Mouse (Mus musculus): ENCODE results near the gene Gja10. TPM values are rescaled to one million over a fixed set of nuclear protein-coding genes. Genes with fewer than 3 reads are reported as not detected.

Gene Gja10
- polyA plus RNA-seq, 1 experiment from 2014 or later, result not detected

DNA sequence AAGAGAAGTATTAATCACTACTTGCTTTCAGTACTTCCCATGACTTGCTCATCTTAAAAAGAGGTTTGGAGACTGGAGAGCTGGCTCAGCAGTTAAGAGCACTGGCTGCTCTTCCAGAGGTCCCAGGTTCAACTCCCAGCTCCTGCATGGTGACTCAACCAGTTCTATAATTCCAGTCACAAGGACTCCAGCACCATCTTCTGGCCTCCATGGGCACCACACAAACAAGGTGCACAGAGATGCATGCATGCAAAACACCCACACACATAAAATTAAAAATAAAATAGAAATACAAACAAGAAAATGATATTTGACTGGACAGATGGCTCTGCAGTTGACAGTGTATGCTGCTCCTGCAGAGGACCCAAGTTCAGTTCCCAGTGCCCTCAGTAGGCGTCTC, 28.0 kb downstream of the Gja10 start:
- WGBS (ENCODE audit: insufficient replicate concordance), result 50% methylated on average over 1 of the region's 1 CpGs
- H3K27ac ChIP-seq, result no peak overlapping the region
- H3K9ac ChIP-seq, result no peak overlapping the region
- no peaks in the 10 kb centered on the region for H3K36me3 ChIP-seq
- no peak overlapping the region for H3K4me2 ChIP-seq
- H3K4me1 ChIP-seq (replicated peaks), result peaks cover 10% of the 10 kb centered on the region; the same call in 1 of the 2 replicates
- ATAC-seq (ENCODE audit: low read depth) (no peak), DNase-seq (no peak)
- H3K9me3 ChIP-seq (replicated peaks), result no peaks in the 10 kb centered on the region
- H3K27me3 ChIP-seq, result no peaks in the 10 kb centered on the region
- H3K4me3 ChIP-seq (replicated peaks), result no peak overlapping the region

DNA sequence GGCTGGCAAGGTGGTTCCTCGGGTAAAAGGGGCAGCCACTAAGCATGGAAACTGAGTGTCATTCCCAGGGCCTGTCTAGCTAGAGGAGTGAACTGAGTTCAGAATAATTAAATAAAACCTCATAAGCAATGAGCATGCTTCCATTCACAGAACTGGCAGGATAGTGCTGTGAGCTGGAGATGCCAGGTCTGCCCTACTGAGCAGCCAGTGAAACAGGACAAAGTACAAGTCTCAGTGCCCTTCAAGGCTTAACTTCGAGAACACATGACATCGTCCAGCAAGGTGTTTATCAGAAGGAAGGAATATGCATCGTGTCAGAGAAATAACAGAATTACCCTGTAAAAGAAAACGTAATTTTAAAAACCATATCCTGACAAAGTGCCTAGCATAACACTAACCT, 29.0 kb downstream of the Gja10 start:
- H3K4me3 ChIP-seq (replicated peaks), result no peak overlapping the region
- H3K9ac ChIP-seq, result no peak overlapping the region
- H3K27ac ChIP-seq, result no peak overlapping the region
- H3K4me1 ChIP-seq (replicated peaks), result peaks cover 16% of the 10 kb centered on the region
- H3K36me3 ChIP-seq, result no peaks in the 10 kb centered on the region
- DNase-seq (no peak), ATAC-seq (ENCODE audit: low read depth) (no peak)
- 57% methylated on average over 5 of the region's 5 CpGs for WGBS (ENCODE audit: insufficient replicate concordance)
- H3K9me3 ChIP-seq (replicated peaks), result no peaks in the 10 kb centered on the region
- H3K4me2 ChIP-seq, result no peak overlapping the region
- no peaks in the 10 kb centered on the region for H3K27me3 ChIP-seq

DNA sequence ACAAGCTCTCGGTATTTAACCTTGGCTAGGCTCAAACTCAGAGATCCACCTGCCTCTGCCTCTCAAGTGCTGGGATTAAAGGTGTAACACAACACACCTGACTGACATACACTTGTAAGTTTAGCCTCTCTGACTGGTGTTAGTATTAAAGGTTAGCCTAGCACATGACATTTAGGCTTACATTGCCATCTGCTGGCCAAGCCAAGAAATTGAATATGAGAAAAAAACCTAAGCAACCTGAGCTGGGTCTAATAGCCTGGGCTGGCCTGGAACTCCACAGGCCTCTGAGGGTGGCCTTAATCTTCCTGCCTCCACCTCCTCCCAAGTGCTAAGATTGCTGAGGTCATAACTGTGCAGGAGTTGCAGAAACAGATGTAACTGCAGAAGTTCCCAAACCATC, 30.4 kb downstream of the Gja10 start:
- WGBS (ENCODE audit: insufficient replicate concordance), result 31% methylated on average over 1 of the region's 1 CpGs
- no peaks in the 10 kb centered on the region for H3K9me3 ChIP-seq (replicated peaks)
- H3K4me3 ChIP-seq (replicated peaks), result no peak overlapping the region
- no peak for ATAC-seq (ENCODE audit: low read depth)
- H3K9ac ChIP-seq, result no peak overlapping the region
- no peaks in the 10 kb centered on the region for H3K36me3 ChIP-seq
- peaks cover 16% of the 10 kb centered on the region for H3K4me1 ChIP-seq (replicated peaks)
- H3K27me3 ChIP-seq, result no peaks in the 10 kb centered on the region
- no peak overlapping the region for H3K27ac ChIP-seq
- H3K4me2 ChIP-seq, result no peak overlapping the region
- DNase-seq, result no peak

DNA sequence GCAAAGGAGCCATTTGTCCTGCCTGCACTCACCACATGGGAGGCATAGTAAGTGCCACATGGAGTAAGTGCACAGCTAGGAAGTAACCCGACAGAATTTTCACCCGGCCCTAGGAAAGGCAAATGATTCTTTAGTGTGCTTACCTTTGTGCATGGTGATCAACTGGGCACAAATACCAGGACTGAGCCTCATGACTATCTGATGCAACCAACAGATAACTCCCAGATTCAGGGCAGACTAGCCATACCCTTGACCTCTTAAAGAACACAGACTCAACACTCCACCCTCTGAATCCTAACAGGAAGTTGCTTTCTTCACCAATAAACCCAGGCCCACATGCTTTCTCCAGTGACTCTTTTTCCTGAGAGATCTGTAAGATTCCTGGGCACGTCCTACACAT, 31.1 kb downstream of the Gja10 start:
- H3K9ac ChIP-seq, result no peak overlapping the region
- 32% methylated on average over 3 of the region's 3 CpGs for WGBS (ENCODE audit: insufficient replicate concordance)
- H3K27ac ChIP-seq, result peak overlapping the region; percentile 79

DNA sequence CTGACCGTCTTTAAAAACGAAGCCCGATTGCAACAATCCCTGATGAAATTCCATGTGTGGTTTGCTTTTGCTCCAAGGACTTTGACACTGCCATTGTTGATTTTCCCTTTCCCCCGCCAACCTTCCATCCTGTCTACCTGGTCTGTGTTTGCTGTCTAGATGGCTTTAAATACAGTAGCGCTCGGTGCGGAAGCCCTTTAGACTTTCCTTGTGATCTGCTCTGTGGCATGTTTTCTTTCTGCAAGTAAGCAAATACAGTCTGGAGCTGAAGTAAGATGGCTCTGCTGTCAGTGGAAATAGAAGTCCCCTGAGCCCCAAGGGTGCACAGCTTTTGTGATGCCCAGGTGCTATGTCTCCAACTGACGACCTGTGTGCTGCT, 31.6 kb downstream of the Gja10 start:
- Histone ChIP-seq H3K9ac (no peak overlapping the region), H3K9me3 (replicated peaks) (no peaks in the 10 kb centered on the region), H3K4me2 (peak overlapping the region; percentile 37; the same call in 1 of the 2 replicates), H3K27ac (peak overlapping the region; percentile 79), H3K36me3 (no peaks in the 10 kb centered on the region), H3K4me3 (replicated peaks) (no peak overlapping the region), H3K27me3 (no peaks in the 10 kb centered on the region), H3K4me1 (replicated peaks) (peaks cover 16% of the 10 kb centered on the region)
- DNase-seq (no peak), ATAC-seq (ENCODE audit: low read depth) (peak; percentile 59)
- WGBS (ENCODE audit: insufficient replicate concordance), result 62% methylated on average over 8 of the region's 8 CpGs

More for the DNA sequence above, 31.1 kb downstream of the Gja10 start:
- no peaks in the 10 kb centered on the region for H3K27me3 ChIP-seq
- peaks cover 16% of the 10 kb centered on the region for H3K4me1 ChIP-seq (replicated peaks)
- DNase-seq (no peak), ATAC-seq (ENCODE audit: low read depth) (0 out of 2 replicates have a peak, but pooled peaks have one; percentile 24)
- no peak overlapping the region for H3K4me3 ChIP-seq (replicated peaks)
- H3K9me3 ChIP-seq (replicated peaks), result no peaks in the 10 kb centered on the region
- H3K4me2 ChIP-seq, result peak overlapping the region; percentile 37; the same call in 1 of the 2 replicates
- H3K36me3 ChIP-seq, result no peaks in the 10 kb centered on the region

DNA sequence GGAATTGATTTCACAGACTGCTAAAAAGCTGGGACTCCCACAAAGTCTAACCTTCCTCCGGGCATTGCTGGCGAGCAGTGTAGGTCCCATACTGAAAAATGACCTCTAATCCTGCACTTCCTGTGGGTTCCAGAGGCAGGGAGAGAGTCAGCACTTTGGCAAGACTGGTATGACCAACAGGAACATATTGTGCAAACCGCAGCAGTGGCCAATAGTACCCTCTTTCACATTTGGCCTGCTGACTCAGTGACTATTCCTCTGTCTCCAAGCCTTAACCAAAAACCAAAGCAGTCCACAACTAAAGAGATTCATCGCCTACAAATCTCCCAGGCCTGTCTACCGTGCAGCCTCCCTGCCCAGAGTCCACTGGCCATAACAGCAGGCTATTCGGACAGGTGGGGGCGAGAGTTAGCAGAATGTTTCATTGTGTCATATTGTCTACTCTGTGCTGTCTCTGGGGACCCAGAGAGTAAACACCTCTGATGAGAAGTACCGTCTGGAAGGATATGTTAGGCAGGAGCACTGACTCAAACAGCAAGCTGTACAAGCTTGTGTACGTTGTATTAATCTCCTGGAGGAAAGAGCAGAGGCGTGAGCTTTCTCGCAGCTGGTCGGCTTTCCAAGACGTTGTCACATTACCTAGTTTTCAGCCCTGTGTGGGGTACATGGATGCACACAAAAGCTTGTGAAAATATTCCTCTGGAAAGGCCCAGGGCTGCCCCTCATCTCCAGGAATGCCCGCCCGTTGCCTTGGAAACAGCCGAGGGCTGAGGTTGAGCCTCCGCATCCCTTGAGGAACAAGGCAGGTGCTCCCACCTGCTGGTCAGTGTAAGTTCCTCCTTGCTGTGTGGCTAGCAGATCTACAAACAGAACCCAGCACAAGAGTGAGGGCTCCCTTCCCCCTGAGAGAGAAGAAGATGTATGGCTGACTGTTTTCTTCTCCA, 32.3 kb downstream of the Gja10 start:
- peak overlapping the region; percentile 37; the same call in 1 of the 2 replicates for H3K4me2 ChIP-seq
- no peak for DNase-seq
- peak; percentile 45 for ATAC-seq (ENCODE audit: low read depth)
- WGBS (ENCODE audit: insufficient replicate concordance), result 56% methylated on average over 17 of the region's 17 CpGs
- H3K27me3 ChIP-seq, result no peaks in the 10 kb centered on the region
- peak overlapping the region; percentile 79 for H3K27ac ChIP-seq
- no peaks in the 10 kb centered on the region for H3K36me3 ChIP-seq
- H3K4me1 ChIP-seq (replicated peaks), result peaks cover 16% of the 10 kb centered on the region
- no peak overlapping the region for H3K9ac ChIP-seq
- no peak overlapping the region for H3K4me3 ChIP-seq (replicated peaks)
- H3K9me3 ChIP-seq (replicated peaks), result no peaks in the 10 kb centered on the region

DNA sequence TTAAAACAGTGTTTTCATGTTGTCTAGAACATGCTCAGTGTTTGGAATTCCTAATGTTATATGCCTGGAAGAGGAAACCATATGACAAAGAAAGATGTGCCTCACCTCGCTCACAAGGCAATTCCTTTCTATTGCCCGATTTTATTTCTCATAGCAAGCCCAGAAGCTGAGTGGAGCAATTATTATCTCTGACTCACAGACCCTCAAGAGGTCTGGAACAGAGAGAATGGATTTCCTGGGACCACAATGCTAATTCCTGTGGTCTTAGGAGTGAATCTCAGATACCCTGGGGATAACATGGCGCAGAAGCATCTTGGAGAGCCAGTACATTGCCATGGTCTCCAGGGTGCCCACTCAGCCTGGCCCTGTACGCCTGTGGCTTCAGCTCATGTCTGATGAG, 33.5 kb downstream of the Gja10 start:
- no peak overlapping the region for H3K9ac ChIP-seq
- H3K4me3 ChIP-seq (replicated peaks), result no peak overlapping the region
- no peaks in the 10 kb centered on the region for H3K27me3 ChIP-seq
- no peaks in the 10 kb centered on the region for H3K36me3 ChIP-seq
- DNase-seq, result no peak
- 51% methylated on average over 4 of the region's 4 CpGs for WGBS (ENCODE audit: insufficient replicate concordance)
- ATAC-seq (ENCODE audit: low read depth), result no peak
- peaks cover 16% of the 10 kb centered on the region for H3K4me1 ChIP-seq (replicated peaks)
- no peaks in the 10 kb centered on the region for H3K9me3 ChIP-seq (replicated peaks)
- no peak overlapping the region for H3K4me2 ChIP-seq
- peak overlapping the region; percentile 79 for H3K27ac ChIP-seq

DNA sequence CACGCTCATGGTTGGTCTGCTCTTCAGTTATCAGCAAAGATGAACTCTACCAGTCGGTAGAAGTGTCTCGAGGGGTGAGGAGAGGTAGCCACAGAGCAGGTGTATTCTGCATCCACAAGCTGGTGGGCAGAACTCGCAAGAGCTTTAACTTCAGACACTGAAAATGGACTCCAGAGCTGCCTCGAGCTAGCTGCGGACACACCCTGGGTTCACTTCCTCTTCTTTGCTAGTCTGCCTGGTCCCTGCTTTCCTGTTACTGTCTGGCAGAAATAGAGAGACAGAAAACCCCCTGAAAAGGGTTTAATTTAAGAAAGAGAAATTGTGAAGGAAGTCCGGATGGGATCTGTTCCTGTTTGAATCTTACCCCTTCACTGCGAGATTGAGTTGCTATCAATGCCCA, 37.6 kb downstream of the Gja10 start:
- no peak for ATAC-seq (ENCODE audit: low read depth)

DNA sequence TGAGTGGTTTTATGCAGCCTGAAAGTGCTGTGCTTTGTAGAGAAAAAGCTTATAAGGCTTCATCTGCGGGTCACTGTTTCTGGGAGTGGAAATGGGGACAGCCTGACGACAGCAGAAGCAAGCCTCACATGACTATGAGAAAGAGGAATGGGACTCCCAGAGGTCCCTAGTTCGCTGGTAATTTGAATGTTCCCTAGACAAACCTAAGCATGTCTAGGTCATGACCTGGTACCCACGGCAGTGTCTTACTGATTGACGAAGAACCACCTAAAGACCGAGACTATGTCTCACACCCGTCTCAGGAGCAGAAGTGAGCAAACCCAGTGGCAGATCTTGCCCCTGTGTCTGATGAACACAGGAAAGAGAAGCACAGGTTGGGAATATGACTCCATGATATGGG, 38.1 kb downstream of the Gja10 start:
- H3K9me3 ChIP-seq (replicated peaks), result no peaks in the 10 kb centered on the region
- H3K27me3 ChIP-seq, result no peaks in the 10 kb centered on the region
- no peak overlapping the region for H3K4me2 ChIP-seq
- no peak overlapping the region for H3K4me3 ChIP-seq (replicated peaks)
- WGBS (ENCODE audit: insufficient replicate concordance), result 63% methylated on average over 7 of the region's 7 CpGs
- peaks cover 27% of the 10 kb centered on the region for H3K4me1 ChIP-seq (replicated peaks)
- ATAC-seq (ENCODE audit: low read depth), result no peak
- no peak overlapping the region for H3K27ac ChIP-seq
- H3K9ac ChIP-seq, result no peak overlapping the region
- DNase-seq, result no peak
- peaks cover 4% of the 10 kb centered on the region; the same call in 1 of the 2 replicates for H3K36me3 ChIP-seq

More for the DNA sequence above, 37.6 kb downstream of the Gja10 start:
- H3K4me2 ChIP-seq, result no peak overlapping the region
- DNase-seq, result no peak
- H3K36me3 ChIP-seq, result peaks cover 4% of the 10 kb centered on the region; the same call in 1 of the 2 replicates
- no peaks in the 10 kb centered on the region for H3K9me3 ChIP-seq (replicated peaks)
- H3K27ac ChIP-seq, result 0 out of 2 replicates have a peak overlapping the region, but pooled peaks have one; percentile 30
- peaks cover 31% of the 10 kb centered on the region for H3K4me1 ChIP-seq (replicated peaks)
- no peak overlapping the region for H3K9ac ChIP-seq
- H3K27me3 ChIP-seq, result no peaks in the 10 kb centered on the region
- H3K4me3 ChIP-seq (replicated peaks), result no peak overlapping the region
- 29% methylated on average over 8 of the region's 8 CpGs for WGBS (ENCODE audit: insufficient replicate concordance)

DNA sequence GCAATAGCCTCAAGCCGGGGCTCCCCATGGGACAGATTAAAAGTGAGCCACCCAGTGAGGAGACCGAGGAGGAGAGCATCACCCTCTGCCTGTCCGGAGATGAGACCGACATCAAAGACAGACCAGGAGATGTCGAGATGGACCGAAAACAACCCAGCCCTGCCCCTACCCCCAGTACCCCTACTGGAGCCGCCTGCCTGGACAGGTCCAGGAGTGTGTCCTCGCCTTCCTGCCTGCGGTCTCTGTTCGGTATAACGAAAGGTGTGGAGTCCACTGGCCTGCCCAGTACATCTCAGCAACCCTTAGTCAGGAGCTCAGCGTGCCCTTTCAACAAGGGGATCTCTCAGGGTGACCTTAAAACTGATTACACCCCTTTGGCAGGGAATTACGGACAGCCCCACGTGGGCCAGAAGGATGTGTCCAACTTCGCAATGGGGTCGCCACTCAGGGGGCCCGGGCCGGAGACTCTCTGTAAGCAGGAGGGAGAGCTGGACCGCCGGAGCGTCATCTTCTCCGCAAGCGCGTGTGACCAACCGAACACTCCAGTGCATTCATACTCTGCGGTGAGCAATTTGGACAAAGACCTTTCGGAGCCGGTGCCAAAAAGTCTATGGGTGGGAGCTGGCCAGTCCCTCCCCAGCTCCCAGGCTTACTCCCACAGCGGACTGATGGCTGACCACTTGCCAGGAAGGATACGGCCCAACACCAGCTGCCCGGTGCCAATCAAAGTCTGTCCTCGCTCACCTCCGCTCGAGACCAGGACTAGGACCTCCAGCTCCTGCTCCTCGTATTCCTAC, 40.0 kb downstream of the Gja10 start:
- no peak for ATAC-seq (ENCODE audit: low read depth)
- Histone ChIP-seq H3K36me3 (peaks cover 4% of the 10 kb centered on the region; the same call in 1 of the 2 replicates), H3K9me3 (replicated peaks) (no peaks in the 10 kb centered on the region), H3K4me1 (replicated peaks) (peaks cover 22% of the 10 kb centered on the region), H3K27me3 (no peaks in the 10 kb centered on the region), H3K9ac (no peak overlapping the region), H3K4me2 (no peak overlapping the region), H3K4me3 (replicated peaks) (no peak overlapping the region), H3K27ac (no peak overlapping the region)
- no peak for DNase-seq
- WGBS (ENCODE audit: insufficient replicate concordance), result 84% methylated on average over 35 of the region's 35 CpGs

DNA sequence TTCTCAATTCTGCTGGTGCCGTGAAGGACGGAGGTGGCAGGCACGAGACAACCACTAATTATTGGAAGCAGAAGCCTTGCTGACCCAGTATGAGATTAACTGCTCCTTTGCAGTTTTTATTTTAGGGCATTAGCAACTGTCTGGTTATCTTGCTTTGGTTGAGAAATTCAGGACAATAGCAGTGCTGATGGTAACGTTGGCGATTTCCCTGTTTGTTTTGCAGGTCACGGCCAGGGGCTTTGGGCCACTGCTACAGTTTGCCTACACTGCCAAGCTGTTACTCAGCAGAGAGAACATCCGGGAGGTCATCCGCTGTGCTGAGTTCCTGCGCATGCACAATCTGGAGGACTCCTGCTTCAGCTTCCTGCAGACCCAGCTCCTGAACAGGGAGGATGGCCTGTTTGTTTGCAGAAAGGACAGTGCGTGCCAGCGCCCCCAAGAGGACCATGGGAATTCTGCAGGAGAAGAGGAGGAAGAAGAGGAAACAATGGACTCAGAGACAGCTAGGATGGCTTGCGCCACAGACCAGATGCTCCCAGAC, 40.9 kb downstream of the Gja10 start:
- H3K4me2 ChIP-seq, result no peak overlapping the region
- no peak overlapping the region for H3K4me3 ChIP-seq (replicated peaks)
- H3K27me3 ChIP-seq, result no peaks in the 10 kb centered on the region
- WGBS (ENCODE audit: insufficient replicate concordance), result 46% methylated on average over 12 of the region's 12 CpGs
- H3K9ac ChIP-seq, result no peak overlapping the region
- DNase-seq, result no peak
- H3K9me3 ChIP-seq (replicated peaks), result no peaks in the 10 kb centered on the region
- H3K27ac ChIP-seq, result peak overlapping the region; percentile 55
- H3K4me1 ChIP-seq (replicated peaks), result peaks cover 22% of the 10 kb centered on the region
- peak; percentile 60 for ATAC-seq (ENCODE audit: low read depth)
- peaks cover 4% of the 10 kb centered on the region; the same call in 1 of the 2 replicates for H3K36me3 ChIP-seq
